Mouse (Mus musculus) kidney, embryonic 15.5 days (tissue): Measurements from ENCODE around the gene Pygb. TPM values are rescaled to one million over a fixed set of nuclear protein-coding genes. Genes with fewer than 3 reads are reported as not detected.

Experiments
- ATAC-seq: fragments of 200-750 bp; cut with Nextera tagmentation; replicated peaks from 2 replicates; pipeline ENCODE4 v1.8.0; 2017; ENCODE audit warnings: moderate TSS enrichment; ENCODE audit not compliant: low FRiP score
- H3K27ac ChIP-seq: fragments of 300-500 bp; sonication (generic); 2 replicates; pipeline ENCODE4 v1.5.1; 2015; ENCODE audit warnings: mild to moderate bottlenecking, inconsistent platforms
- H3K27me3 ChIP-seq: fragments of 300-500 bp; sonication (generic); 2 replicates; pipeline ENCODE4 v1.6.1; 2015; ENCODE audit warnings: inconsistent platforms
- H3K36me3 ChIP-seq: fragments of 300-500 bp; sonication (generic); 2 replicates; pipeline ENCODE4 v1.6.1; 2015; ENCODE audit warnings: inconsistent platforms
- H3K4me1 ChIP-seq: fragments of 300-500 bp; sonication (generic); 2 replicates; pipeline ENCODE4 v1.6.1; 2015; ENCODE audit warnings: inconsistent platforms
- H3K4me2 ChIP-seq: fragments of 300-500 bp; sonication (generic); 2 replicates; pipeline ENCODE4 v1.6.1; 2015; ENCODE audit warnings: moderate library complexity, mild to moderate bottlenecking, inconsistent platforms
- H3K4me3 ChIP-seq: fragments of 300-500 bp; sonication (generic); replicated peaks from 2 replicates; pipeline ENCODE4 v1.5.1; 2015; ENCODE audit warnings: mild to moderate bottlenecking, inconsistent platforms
- H3K9ac ChIP-seq: fragments of 300-500 bp; sonication (generic); 2 replicates; pipeline ENCODE4 v1.6.1; 2015; ENCODE audit warnings: mild to moderate bottlenecking, inconsistent platforms
- H3K9me3 ChIP-seq: fragments of 300-500 bp; sonication (generic); replicated peaks from 2 replicates; pipeline ENCODE4 v1.6.1; 2016; ENCODE audit warnings: inconsistent platforms
- WGBS: fragments of 180-500 bp; shearing (Covaris S2); methylation state at CpG from one replicate; pipeline ENCODE4 v1.1.7; 2015; ENCODE audit warnings: mixed read lengths; 5-methylcytosine and 5-hydroxymethylcytosine counted together
- polyA plus RNA-seq: library from polyadenylated mRNA; unstranded; fragments of >200 nt; fragmentation: Nextera tagmentation; extraction: Ambion mirVana; gene quantifications from 2 replicates; pipeline ENCODE4 v1.2.1, GENCODE M21; 2015

Gene Pygb
- polyA plus RNA-seq, 1 experiment from 2014 or later = 88.3 TPM

- 90% methylated on average over 2 of the region's 2 CpGs for WGBS
- no peak overlapping the region for H3K4me2 ChIP-seq
- H3K4me1 ChIP-seq = no peaks in the 10 kb centered on the region
- H3K9ac ChIP-seq = no peak overlapping the region
- no peak overlapping the region for H3K27ac ChIP-seq
- no peaks in the 10 kb centered on the region for H3K27me3 ChIP-seq
- peaks cover 96% of the 10 kb centered on the region for H3K36me3 ChIP-seq
- no peaks in the 10 kb centered on the region for H3K9me3 ChIP-seq
- no peak for ATAC-seq
- H3K4me3 ChIP-seq = no peak overlapping the region
These were observed 43.5 kb downstream of the Pygb start for GRCm38 (mm10) chr2:150830011-150830410.

GRCm38 (mm10) chr2:150830911-150831441, 44.4 kb downstream of the Pygb start:
- Histone ChIP-seq H3K4me2 (no peak overlapping the region), H3K4me3 (no peak overlapping the region), H3K27me3 (no peaks in the 10 kb centered on the region), H3K9ac (no peak overlapping the region), H3K27ac (no peak overlapping the region), H3K36me3 (peaks cover 94% of the 10 kb centered on the region), H3K9me3 (no peaks in the 10 kb centered on the region), H3K4me1 (no peaks in the 10 kb centered on the region)
- 81% methylated on average over 3 of the region's 3 CpGs for WGBS
- ATAC-seq = no peak

- 96% methylated on average over 7 of the region's 7 CpGs for WGBS
These were observed 45.5 kb downstream of the Pygb start for GRCm38 (mm10) chr2:150832029-150832428.

GRCm38 (mm10) chr2:150834616-150835015, 48.1 kb downstream of the Pygb start:
- Histone ChIP-seq H3K9me3 (no peaks in the 10 kb centered on the region), H3K4me3 (no peak overlapping the region), H3K4me2 (no peak overlapping the region), H3K4me1 (no peaks in the 10 kb centered on the region), H3K36me3 (peaks cover 64% of the 10 kb centered on the region), H3K9ac (no peak overlapping the region), H3K27me3 (no peaks in the 10 kb centered on the region), H3K27ac (no peak overlapping the region)
- WGBS = 92% methylated on average over 7 of the region's 7 CpGs
- ATAC-seq = no peak

More at GRCm38 (mm10) chr2:150832029-150832428, 45.5 kb downstream of the Pygb start:
- no peak for ATAC-seq
- Histone ChIP-seq H3K27me3 (no peaks in the 10 kb centered on the region), H3K9ac (no peak overlapping the region), H3K4me2 (no peak overlapping the region), H3K9me3 (no peaks in the 10 kb centered on the region), H3K4me1 (no peaks in the 10 kb centered on the region), H3K4me3 (no peak overlapping the region), H3K27ac (no peak overlapping the region), H3K36me3 (peaks cover 87% of the 10 kb centered on the region)

GRCm38 (mm10) chr2:150835975-150836374, 49.4 kb downstream of the Pygb start:
- H3K36me3 ChIP-seq = peaks cover 50% of the 10 kb centered on the region
- WGBS = 94% methylated on average over 4 of the region's 4 CpGs
- H3K27me3 ChIP-seq = no peaks in the 10 kb centered on the region
- no peak overlapping the region for H3K4me2 ChIP-seq
- no peaks in the 10 kb centered on the region for H3K9me3 ChIP-seq
- no peak for ATAC-seq
- H3K4me1 ChIP-seq = no peaks in the 10 kb centered on the region
- no peak overlapping the region for H3K9ac ChIP-seq
- no peak overlapping the region for H3K27ac ChIP-seq
- no peak overlapping the region for H3K4me3 ChIP-seq

GRCm38 (mm10) chr2:150836906-150837305, 50.4 kb downstream of the Pygb start:
- peaks cover 41% of the 10 kb centered on the region for H3K36me3 ChIP-seq
- 72% methylated on average over 15 of the region's 15 CpGs for WGBS

GRCm38 (mm10) chr2:150837781-150838180, 51.2 kb downstream of the Pygb start:
- no peak overlapping the region for H3K4me3 ChIP-seq
- WGBS = 91% methylated on average over 3 of the region's 3 CpGs
- ATAC-seq = no peak
- H3K9ac ChIP-seq = no peak overlapping the region
- no peak overlapping the region for H3K4me2 ChIP-seq
- peaks cover 32% of the 10 kb centered on the region for H3K36me3 ChIP-seq
- no peaks in the 10 kb centered on the region for H3K27me3 ChIP-seq
- no peaks in the 10 kb centered on the region for H3K9me3 ChIP-seq
- no peaks in the 10 kb centered on the region for H3K4me1 ChIP-seq
- no peak overlapping the region for H3K27ac ChIP-seq

More at GRCm38 (mm10) chr2:150836906-150837305, 50.4 kb downstream of the Pygb start:
- no peaks in the 10 kb centered on the region for H3K27me3 ChIP-seq
- ATAC-seq = no peak
- no peaks in the 10 kb centered on the region for H3K9me3 ChIP-seq
- H3K4me3 ChIP-seq = no peak overlapping the region
- no peak overlapping the region for H3K9ac ChIP-seq
- H3K27ac ChIP-seq = no peak overlapping the region
- H3K4me1 ChIP-seq = no peaks in the 10 kb centered on the region
- H3K4me2 ChIP-seq = no peak overlapping the region

- Histone ChIP-seq H3K36me3 (peaks cover 15% of the 10 kb centered on the region), H3K9ac (no peak overlapping the region), H3K4me3 (no peak overlapping the region), H3K27ac (no peak overlapping the region), H3K27me3 (no peaks in the 10 kb centered on the region), H3K4me2 (no peak overlapping the region), H3K9me3 (no peaks in the 10 kb centered on the region), H3K4me1 (no peaks in the 10 kb centered on the region)
- no peak for ATAC-seq
- WGBS = 82% methylated on average over 12 of the region's 12 CpGs
These were observed 53.3 kb downstream of the Pygb start for GRCm38 (mm10) chr2:150839686-150840471.

- Histone ChIP-seq H3K27me3 (no peaks in the 10 kb centered on the region), H3K27ac (no peak overlapping the region), H3K9ac (no peak overlapping the region), H3K4me1 (no peaks in the 10 kb centered on the region), H3K4me3 (no peak overlapping the region), H3K9me3 (no peaks in the 10 kb centered on the region), H3K4me2 (no peak overlapping the region), H3K36me3 (peaks cover 11% of the 10 kb centered on the region; the same call in 1 of the 2 replicates)
- 71% methylated on average over 11 of the region's 11 CpGs for WGBS
- ATAC-seq = no peak
These were observed 54.6 kb downstream of the Pygb start for GRCm38 (mm10) chr2:150841109-150841508.

GRCm38 (mm10) chr2:150842049-150842461, 55.5 kb downstream of the Pygb start:
- peaks cover 10% of the 10 kb centered on the region; the same call in 1 of the 2 replicates for H3K36me3 ChIP-seq
- H3K27ac ChIP-seq = no peak overlapping the region
- no peaks in the 10 kb centered on the region for H3K9me3 ChIP-seq
- 82% methylated on average over 7 of the region's 7 CpGs for WGBS
- no peak for ATAC-seq
- no peak overlapping the region for H3K9ac ChIP-seq
- no peak overlapping the region for H3K4me2 ChIP-seq
- H3K27me3 ChIP-seq = no peaks in the 10 kb centered on the region
- no peak overlapping the region for H3K4me3 ChIP-seq
- H3K4me1 ChIP-seq = no peaks in the 10 kb centered on the region

GRCm38 (mm10) chr2:150844798-150845197, 58.3 kb downstream of the Pygb start:
- no peak overlapping the region for H3K9ac ChIP-seq
- no peak overlapping the region for H3K27ac ChIP-seq
- H3K4me2 ChIP-seq = no peak overlapping the region
- no peak overlapping the region for H3K4me3 ChIP-seq
- H3K27me3 ChIP-seq = no peaks in the 10 kb centered on the region
- 0 out of 2 replicates have a peak, but pooled peaks cover 7% of the 10 kb centered on the region for H3K36me3 ChIP-seq
- H3K9me3 ChIP-seq = no peaks in the 10 kb centered on the region
- WGBS = 71% methylated on average over 1 of the region's 1 CpGs
- H3K4me1 ChIP-seq = no peaks in the 10 kb centered on the region
- ATAC-seq = no peak

- Histone ChIP-seq H3K4me3 (no peak overlapping the region), H3K27ac (no peak overlapping the region), H3K4me1 (no peaks in the 10 kb centered on the region), H3K9ac (no peak overlapping the region), H3K9me3 (no peaks in the 10 kb centered on the region), H3K36me3 (0 out of 2 replicates have a peak, but pooled peaks cover 11% of the 10 kb centered on the region), H3K27me3 (no peaks in the 10 kb centered on the region), H3K4me2 (no peak overlapping the region)
- no peak for ATAC-seq
- 78% methylated on average over 8 of the region's 8 CpGs for WGBS
These were observed 61.0 kb downstream of the Pygb start for GRCm38 (mm10) chr2:150847436-150847995.
